In genomic region chr19:4001752-4002151, GRCm38 (mm10) we compare ENCODE assay signal across 14 mouse cellular contexts. TPM values are rescaled to one million over a fixed set of nuclear protein-coding genes. Genes with fewer than 3 reads are reported as not detected.
DNase-seq lines count a peak whose midpoint lies in the region; ATAC-seq and TF ChIP-seq lines count a peak whose summit lies in the region.
"Had no signal": no experiment of that assay in that cellular context is flagged by ENCODE, and none has a peak within 500 bp of the region (broad histone marks: within the 10 kb centered on the region; RNA-seq: fewer than 3 reads in every experiment).

No protein-coding gene starts in this region.

- H3K4me1 ChIP-seq in heart, embryonic 14.5 days (ENCODE audit: control insufficient read depth in 2 of 2, insufficient read depth in 2 of 2, low read length in 2 of 2) = peaks cover 44 to 49% of the 10 kb centered on the region in 2 experiments
- peaks cover 0 to 15% of the 10 kb centered on the region in 2 experiments; a peak in 2 of 4 replicates for H3K4me1 ChIP-seq in MEL (ENCODE audit: control insufficient read depth in 1 of 2, insufficient read depth in 2 of 2, low read length in 2 of 2)
- H3K4me1 ChIP-seq in heart, embryonic 16.5 days (ENCODE audit: control insufficient read depth, insufficient read depth, low read length) = peaks cover 51% of the 10 kb centered on the region
- H3K4me1 ChIP-seq in midbrain, embryonic 14.5 days (ENCODE audit: control insufficient read depth, insufficient read depth, low read length) = peaks cover 16% of the 10 kb centered on the region

- no peak for TF ChIP-seq POLR2A in MEL (IDR thresholded peaks at IDR 0.05; ENCODE audit: control insufficient read depth in 1 of 2, insufficient read depth in 1 of 2, low read depth in 1 of 2, low read length in 2 of 2, poor library complexity in 1 of 2)

- peaks cover 21% of the 10 kb centered on the region for H3K36me3 ChIP-seq in heart, embryonic 14.5 days (ENCODE audit: control insufficient read depth, insufficient read depth, low read length)
- H3K36me3 ChIP-seq in MEL (ENCODE audit: control insufficient read depth in 1 of 2, insufficient read depth in 2 of 2, low read length in 2 of 2) = peaks cover 0 to 6% of the 10 kb centered on the region in 2 experiments; a peak in 2 of 4 replicates
- H3K36me3 ChIP-seq in heart, embryonic 16.5 days (ENCODE audit: control insufficient read depth, insufficient read depth) = peaks cover 6% of the 10 kb centered on the region
- peaks cover 17% of the 10 kb centered on the region for H3K36me3 ChIP-seq in midbrain, embryonic 14.5 days (ENCODE audit: control insufficient read depth, insufficient read depth, low read length)

- WGBS in heart, embryonic 14.5 days = 60% methylated on average over 5 of the region's 5 CpGs
- WGBS in heart, embryonic 16.5 days = 60% methylated on average over 5 of the region's 5 CpGs
- 89% methylated on average over 5 of the region's 5 CpGs for WGBS in midbrain, embryonic 14.5 days

- TF ChIP-seq EP300 in MEL (IDR thresholded peaks at IDR 0.05; ENCODE audit: low read depth in 1 of 2, low read length in 2 of 2) = no peak

- no peak for TF ChIP-seq CTCF in MEL (IDR thresholded peaks at IDR 0.05 in 2 of 3, conservative IDR thresholded peaks at IDR 0.05 in 1 of 3; ENCODE audit: control insufficient read depth in 1 of 3, insufficient read depth in 1 of 3, low read depth in 2 of 3, low read length in 3 of 3, poor library complexity in 1 of 3, severe bottlenecking in 1 of 3)

- H3K27ac ChIP-seq in heart, embryonic 14.5 days (replicated peaks in 1 of 2; ENCODE audit: control insufficient read depth in 1 of 2, insufficient read depth in 1 of 2, low read depth in 2 of 2, low read length in 2 of 2) = peak overlapping the region; percentile 95 to 99
- H3K27ac ChIP-seq in MEL (ENCODE audit: control insufficient read depth, low read depth, low read length) = no peak overlapping the region
- peak overlapping the region; percentile 99 for H3K27ac ChIP-seq in heart, embryonic 16.5 days (ENCODE audit: low read length)
- H3K27ac ChIP-seq in midbrain, embryonic 14.5 days (replicated peaks; ENCODE audit: low read depth, low read length) = no peak overlapping the region; the same call in 1 of the 2 replicates

- intact Hi-C loops in heart, postnatal 10 days (cut with DNase I) = no loop called here
- intact Hi-C loops in left cerebral cortex, postnatal 4 days (cut with DNase I) = no loop called here

- DNase-seq in heart, postnatal 10 days = no peak
- no peak for DNase-seq in MEL (ENCODE audit: low read depth, low spot score)
- DNase-seq in midbrain, embryonic 14.5 days = no peak
- no peak for DNase-seq in left cerebral cortex, postnatal 4 days
- DNase-seq in urinary bladder, adult 18-20 months (ENCODE audit: low spot score in 2 of 2) = no peak
- DNase-seq in embryo, embryonic 9.5 days (ENCODE audit: extremely low spot score) = no peak
- DNase-seq: kidney, postnatal 14 days; lung, adult 18-20 months had no signal

- 0 out of 4 replicates have a peak overlapping the region, but pooled peaks of 1 of the 2 experiments have one; percentile 74 for H3K4me3 ChIP-seq in heart, embryonic 14.5 days (ENCODE audit: control insufficient read depth in 1 of 2, insufficient read depth in 1 of 2, low read depth in 1 of 2, low read length in 2 of 2)
- peak overlapping the region; percentile 80 for H3K4me3 ChIP-seq in MEL (ENCODE audit: control insufficient read depth in 1 of 2, insufficient read depth in 1 of 2, low read depth in 2 of 2, low read length in 2 of 2)
- no peak overlapping the region for H3K4me3 ChIP-seq in heart, embryonic 16.5 days (ENCODE audit: low read length)
- no peak overlapping the region for H3K4me3 ChIP-seq in midbrain, embryonic 14.5 days (replicated peaks; ENCODE audit: low read depth, low read length)

- H3K9me3 ChIP-seq in heart, embryonic 14.5 days (ENCODE audit: control insufficient read depth, low read length) = no peaks in the 10 kb centered on the region
- H3K9me3 ChIP-seq in MEL (replicated peaks; ENCODE audit: insufficient read depth, low read length) = no peaks in the 10 kb centered on the region
- no peaks in the 10 kb centered on the region for H3K9me3 ChIP-seq in heart, embryonic 16.5 days (replicated peaks; ENCODE audit: control insufficient read depth, low read length)
- no peaks in the 10 kb centered on the region for H3K9me3 ChIP-seq in midbrain, embryonic 14.5 days (ENCODE audit: control insufficient read depth, low read length)

- H3K27me3 ChIP-seq in heart, embryonic 14.5 days (ENCODE audit: control insufficient read depth, insufficient read depth, low read length) = no peaks in the 10 kb centered on the region
- no peaks in the 10 kb centered on the region for H3K27me3 ChIP-seq in MEL (ENCODE audit: control insufficient read depth in 1 of 2, insufficient read depth in 2 of 2, low read length in 2 of 2)
- H3K27me3 ChIP-seq in heart, embryonic 16.5 days (ENCODE audit: control insufficient read depth, insufficient read depth, low read length) = no peaks in the 10 kb centered on the region
- no peaks in the 10 kb centered on the region for H3K27me3 ChIP-seq in midbrain, embryonic 14.5 days (ENCODE audit: control insufficient read depth, insufficient read depth, low read length)

- no peak for ATAC-seq in heart, embryonic 14.5 days (ENCODE audit: insufficient number of reproducible peaks, insufficient read depth, low FRiP score, low read depth)
- ATAC-seq in heart, embryonic 16.5 days (replicated peaks; ENCODE audit: extremely low read depth, insufficient read depth, low FRiP score) = no peak
- ATAC-seq in midbrain, embryonic 14.5 days (ENCODE audit: low FRiP score, low TSS enrichment) = no peak

- peak overlapping the region; percentile 86 for H3K4me2 ChIP-seq in heart, embryonic 14.5 days (ENCODE audit: low read length)
- peak overlapping the region; percentile 96; the same call in 1 of the 2 replicates for H3K4me2 ChIP-seq in heart, embryonic 16.5 days (ENCODE audit: low read depth, low read length)
- H3K4me2 ChIP-seq in midbrain, embryonic 14.5 days (ENCODE audit: low read length) = peak overlapping the region; percentile 89

- H3K79me2 ChIP-seq in MEL (ENCODE audit: control insufficient read depth, insufficient read depth, low read length, poor library complexity) = peaks cover 1% of the 10 kb centered on the region; the same call in 1 of the 2 replicates

- peak overlapping the region; percentile 91; the same call in 1 of the 2 replicates for H3K9ac ChIP-seq in heart, embryonic 14.5 days (ENCODE audit: low read length)
- peak overlapping the region; percentile 90 for H3K9ac ChIP-seq in MEL (ENCODE audit: control insufficient read depth, low read depth, low read length, poor library complexity, severe bottlenecking)
- peak overlapping the region; percentile 2; the same call in 1 of the 2 replicates for H3K9ac ChIP-seq in heart, embryonic 16.5 days (ENCODE audit: low read length)
- peak overlapping the region; percentile 68; the same call in 1 of the 2 replicates for H3K9ac ChIP-seq in midbrain, embryonic 14.5 days (replicated peaks; ENCODE audit: low read length)

- TF ChIP-seq RAD21 in MEL (IDR thresholded peaks at IDR 0.05; ENCODE audit: low read depth, low read length) = no peak

RNA-seq across cellular contexts. Expression of gene Gm49405, which starts 1.3 kb away (rescaled TPM):
- polyA plus RNA-seq in heart, embryonic 14.5 days (2014; fragmentation: Nextera tagmentation; extraction: Ambion mirVana) = 4.3 and 4.6 TPM in 2 replicates
- 1 to 10 TPM; 1.4 to 1.6 TPM for total RNA-seq in heart, postnatal 10 days (2021)
- 1.8 and 3.6 TPM in 2 replicates for total RNA-seq in MEL (2012; rRNA removed)
- 1 to 10 TPM in 1 of 2 experiments, not detected in 1; 5.7 TPM for polyA plus RNA-seq in MEL (2012; ENCODE audit: insufficient read depth in 1 of 2, insufficient read length in 2 of 2, low read depth in 1 of 2, low replicate concordance in 2 of 2, missing spikeins in 1 of 2)
- polyA plus RNA-seq in heart, embryonic 16.5 days (2015; fragmentation: Nextera tagmentation; extraction: Ambion mirVana) = 6.2 TPM in 2 replicates
- polyA plus RNA-seq in midbrain, embryonic 14.5 days (2014; fragmentation: Nextera tagmentation; extraction: Ambion mirVana) = 3.3 and 3.9 TPM in 2 replicates
- total RNA-seq in left cerebral cortex, postnatal 4 days (2021) = 1 to 10 TPM; 4.1 to 4.8 TPM

RNA-seq across cellular contexts. Expression of gene Doc2g, which starts 1.4 kb away (rescaled TPM):
- polyA plus RNA-seq in heart, embryonic 14.5 days (2014; fragmentation: Nextera tagmentation; extraction: Ambion mirVana) = 85.2 and 90.7 TPM in 2 replicates
- total RNA-seq in heart, postnatal 10 days (2021) = 100 to 1,000 TPM; 102 to 103 TPM
- 6.8 and 9.9 TPM in 2 replicates for total RNA-seq in MEL (2012; rRNA removed)
- 10 to 100 TPM in 1 of 2 experiments, not detected in 1; 16.0 TPM for polyA plus RNA-seq in MEL (2012; ENCODE audit: insufficient read depth in 1 of 2, insufficient read length in 2 of 2, low read depth in 1 of 2, low replicate concordance in 2 of 2, missing spikeins in 1 of 2)
- polyA plus RNA-seq in heart, embryonic 16.5 days (2015; fragmentation: Nextera tagmentation; extraction: Ambion mirVana) = 84.9 and 90.6 TPM in 2 replicates
- polyA plus RNA-seq in midbrain, embryonic 14.5 days (2014; fragmentation: Nextera tagmentation; extraction: Ambion mirVana) = 5.7 and 7.1 TPM in 2 replicates
- 1 to 10 TPM; 8.3 to 9.4 TPM for total RNA-seq in left cerebral cortex, postnatal 4 days (2021)

RNA-seq across cellular contexts. Expression of gene Nudt8, which starts 1.4 kb away (rescaled TPM):
- 73.2 and 74.1 TPM in 2 replicates for polyA plus RNA-seq in heart, embryonic 14.5 days (2014; fragmentation: Nextera tagmentation; extraction: Ambion mirVana)
- 10 to 100 TPM; 61.2 to 71.2 TPM for total RNA-seq in heart, postnatal 10 days (2021)
- 64.8 and 71.5 TPM in 2 replicates for total RNA-seq in MEL (2012; rRNA removed)
- 10 to 100 TPM in 1 of 2 experiments, not detected in 1; 58.1 TPM for polyA plus RNA-seq in MEL (2012; ENCODE audit: insufficient read depth in 1 of 2, insufficient read length in 2 of 2, low read depth in 1 of 2, low replicate concordance in 2 of 2, missing spikeins in 1 of 2)
- 67.8 and 75.1 TPM in 2 replicates for polyA plus RNA-seq in heart, embryonic 16.5 days (2015; fragmentation: Nextera tagmentation; extraction: Ambion mirVana)
- 26.8 and 30.3 TPM in 2 replicates for polyA plus RNA-seq in midbrain, embryonic 14.5 days (2014; fragmentation: Nextera tagmentation; extraction: Ambion mirVana)
- total RNA-seq in left cerebral cortex, postnatal 4 days (2021) = 10 to 100 TPM; 14.6 to 14.8 TPM

RNA-seq across cellular contexts. Expression of gene Tbx10, which starts 9.2 kb away (rescaled TPM):
- not detected in 2 replicates for polyA plus RNA-seq in heart, embryonic 14.5 days (2014; fragmentation: Nextera tagmentation; extraction: Ambion mirVana)
- total RNA-seq in heart, postnatal 10 days (2021) = not detected
- total RNA-seq in MEL (2012; rRNA removed) = not detected in 2 replicates
- polyA plus RNA-seq in MEL (2012; ENCODE audit: insufficient read depth in 1 of 2, insufficient read length in 2 of 2, low read depth in 1 of 2, low replicate concordance in 2 of 2, missing spikeins in 1 of 2) = not detected
- polyA plus RNA-seq in heart, embryonic 16.5 days (2015; fragmentation: Nextera tagmentation; extraction: Ambion mirVana) = not detected in 2 replicates
- polyA plus RNA-seq in midbrain, embryonic 14.5 days (2014; fragmentation: Nextera tagmentation; extraction: Ambion mirVana) = not detected in 2 replicates
- not detected for total RNA-seq in left cerebral cortex, postnatal 4 days (2021)
- total RNA-seq: adrenal gland, adult 18-20 months; CH12.LX had no signal
- polyA plus RNA-seq: frontal cortex, adult 2 months; spleen, adult 2 months had no signal

RNA-seq across cellular contexts. Expression of gene Ndufv1, which starts 10.9 kb away (rescaled TPM):
- 552 and 561 TPM in 2 replicates for polyA plus RNA-seq in heart, embryonic 14.5 days (2014; fragmentation: Nextera tagmentation; extraction: Ambion mirVana)
- 100 to 1,000 TPM; 960 to 987 TPM for total RNA-seq in heart, postnatal 10 days (2021)
- 235 and 267 TPM in 2 replicates for total RNA-seq in MEL (2012; rRNA removed)
- 100 to 1,000 TPM in 1 of 2 experiments, not detected in 1; 218 TPM for polyA plus RNA-seq in MEL (2012; ENCODE audit: insufficient read depth in 1 of 2, insufficient read length in 2 of 2, low read depth in 1 of 2, low replicate concordance in 2 of 2, missing spikeins in 1 of 2)
- polyA plus RNA-seq in heart, embryonic 16.5 days (2015; fragmentation: Nextera tagmentation; extraction: Ambion mirVana) = 618 and 661 TPM in 2 replicates
- 223 and 231 TPM in 2 replicates for polyA plus RNA-seq in midbrain, embryonic 14.5 days (2014; fragmentation: Nextera tagmentation; extraction: Ambion mirVana)
- total RNA-seq in left cerebral cortex, postnatal 4 days (2021) = 100 to 1,000 TPM; 185 to 196 TPM

Comparison
In these comparisons a context has a peak if more than half of its experiments do, and no peak if none do; other contexts are left out.
1. H3K27ac ChIP-seq: peak in heart, embryonic 14.5 days (2 of 2) and heart, embryonic 16.5 days (single experiment); none in MEL (single experiment) and midbrain, embryonic 14.5 days (single experiment).
2. H3K4me3 ChIP-seq: peak in MEL (2 of 2); none in heart, embryonic 16.5 days (single experiment) and midbrain, embryonic 14.5 days (single experiment).
3. H3K9ac ChIP-seq: peak in every context shown above with its lines; median percentile 91 in heart, embryonic 14.5 days; 90 in MEL; 68 in midbrain, embryonic 14.5 days; 2 in heart, embryonic 16.5 days.
4. Peak in every context shown above with its lines, with median percentiles within 50 percentile points of each other: H3K4me2 ChIP-seq.